Comparison of ENCODE assay signal across 9 mouse cellular contexts in genomic region chr1:168391617-168392499, GRCm38 (mm10). TPM values are rescaled to one million over a fixed set of nuclear protein-coding genes. Genes with fewer than 3 reads are reported as not detected.
DNase-seq lines count a peak whose midpoint lies in the region; ATAC-seq and TF ChIP-seq lines count a peak whose summit lies in the region.
"Had no signal": no experiment of that assay in that cellular context is flagged by ENCODE, and none has a peak within 500 bp of the region (broad histone marks: within the 10 kb centered on the region; RNA-seq: fewer than 3 reads in every experiment).

No protein-coding gene starts in this region.

- no peaks in the 10 kb centered on the region for H3K9me3 ChIP-seq in hindbrain, postnatal 0 days (ENCODE audit: low read length)
- H3K9me3 ChIP-seq in limb, embryonic 14.5 days (ENCODE audit: control insufficient read depth, low read length): no peaks in the 10 kb centered on the region
- H3K9me3 ChIP-seq: liver, embryonic 13.5 days had no signal

- H3K9ac ChIP-seq in hindbrain, postnatal 0 days (replicated peaks; ENCODE audit: low read length): no peak overlapping the region
- H3K9ac ChIP-seq in limb, embryonic 14.5 days (ENCODE audit: low read depth, low read length, severe bottlenecking): no peak overlapping the region
- H3K9ac ChIP-seq: liver, embryonic 13.5 days had no signal

- no peak for ATAC-seq in hindbrain, postnatal 0 days
- peak; percentile 60 for ATAC-seq in limb, embryonic 14.5 days (ENCODE audit: low FRiP score, low read depth)

- 24% methylated on average over 20 of the region's 20 CpGs for WGBS in hindbrain, postnatal 0 days
- 5% methylated on average over 20 of the region's 20 CpGs for WGBS in limb, embryonic 14.5 days

- no peak for TF ChIP-seq POLR2A in limb, embryonic 14.5 days (IDR thresholded peaks at IDR 0.05; ENCODE audit: borderline replicate concordance, extremely low read depth, insufficient read depth, insufficient read length)

- no peak for TF ChIP-seq CTCF in layer of hippocampus, adult 2 months (conservative IDR thresholded peaks at IDR 0.05)
- no peak for TF ChIP-seq CTCF in hindbrain, postnatal 0 days (IDR thresholded peaks at IDR 0.05; ENCODE audit: low read depth)

- no peaks in the 10 kb centered on the region for H3K27me3 ChIP-seq in hindbrain, postnatal 0 days (ENCODE audit: insufficient read depth, low read length)
- no peaks in the 10 kb centered on the region for H3K27me3 ChIP-seq in limb, embryonic 14.5 days (ENCODE audit: control insufficient read depth, insufficient read depth, low read length)
- H3K27me3 ChIP-seq: liver, embryonic 13.5 days had no signal

- H3K4me3 ChIP-seq in layer of hippocampus, adult 2 months: peak overlapping the region; percentile 35
- H3K4me3 ChIP-seq in hindbrain, postnatal 0 days (ENCODE audit: low read length): no peak overlapping the region
- peak overlapping the region; percentile 1; the same call in 1 of the 2 replicates for H3K4me3 ChIP-seq in limb, embryonic 14.5 days (replicated peaks; ENCODE audit: low read length)
- H3K4me3 ChIP-seq: liver, embryonic 13.5 days had no signal

- H3K4me2 ChIP-seq in hindbrain, postnatal 0 days (ENCODE audit: low read depth, low read length): peak overlapping the region; percentile 37
- peak overlapping the region; percentile 32 for H3K4me2 ChIP-seq in limb, embryonic 14.5 days (replicated peaks; ENCODE audit: low read depth, low read length, severe bottlenecking)
- H3K4me2 ChIP-seq: liver, embryonic 13.5 days had no signal

- H3K36me3 ChIP-seq in hindbrain, postnatal 0 days (ENCODE audit: insufficient read depth, low read length): no peaks in the 10 kb centered on the region
- peaks cover 12% of the 10 kb centered on the region for H3K36me3 ChIP-seq in limb, embryonic 14.5 days (ENCODE audit: control insufficient read depth, insufficient read depth, low read length)
- H3K36me3 ChIP-seq: liver, embryonic 13.5 days had no signal

- H3K4me1 ChIP-seq in hindbrain, postnatal 0 days (ENCODE audit: insufficient read depth, low read length): 0 out of 2 replicates have a peak, but pooled peaks cover 3% of the 10 kb centered on the region
- H3K4me1 ChIP-seq in limb, embryonic 14.5 days (ENCODE audit: control insufficient read depth, insufficient read depth, low read length): peaks cover 41% of the 10 kb centered on the region
- H3K4me1 ChIP-seq: liver, embryonic 13.5 days had no signal

- DNase-seq in layer of hippocampus, adult 2 months (ENCODE audit: low spot score in 2 of 2): no peak
- no peak for DNase-seq in layer of hippocampus, adult 18-20 months (ENCODE audit: low spot score in 2 of 2)
- DNase-seq in adrenal gland, postnatal 10 days: peak; percentile 60
- DNase-seq in fibroblast of lung, adult 2 months (ENCODE audit: low read depth): peak; percentile 68
- DNase-seq in hindbrain, postnatal 0 days (ENCODE audit: low spot score): peak; percentile 74
- peak; percentile 92 for DNase-seq in limb, embryonic 14.5 days (ENCODE audit: low spot score)
- peak; percentile 52 for DNase-seq in telencephalon, adult 2 months (ENCODE audit: low read depth, low spot score)
- no peak for DNase-seq in urinary bladder, postnatal 10 days (ENCODE audit: low spot score)
- DNase-seq: liver, embryonic 13.5 days had no signal

- H3K27ac ChIP-seq in layer of hippocampus, adult 2 months: peak overlapping the region; percentile 72
- H3K27ac ChIP-seq in hindbrain, postnatal 0 days: 0 out of 2 replicates have a peak overlapping the region, but pooled peaks have one; percentile 8
- H3K27ac ChIP-seq in limb, embryonic 14.5 days (replicated peaks; ENCODE audit: low read depth, low read length): 0 out of 2 replicates have a peak overlapping the region, but pooled peaks have one; percentile 3
- H3K27ac ChIP-seq: liver, embryonic 13.5 days had no signal

RNA-seq across cellular contexts. Expression of gene Pbx1, which starts 40.2 kb away (rescaled TPM):
- 100 to 1,000 TPM; 120 to 123 TPM for total RNA-seq in layer of hippocampus, adult 2 months (2021)
- 100 to 1,000 TPM; 122 to 127 TPM for total RNA-seq in layer of hippocampus, adult 18-20 months (2021)
- 100 to 1,000 TPM; 117 to 131 TPM for total RNA-seq in adrenal gland, postnatal 10 days (2021)
- total RNA-seq in hindbrain, postnatal 0 days (2014; rRNA removed): 44.4 and 51.6 TPM in 2 replicates
- 33.5 and 37.6 TPM in 2 replicates for polyA plus RNA-seq in hindbrain, postnatal 0 days (2015; fragmentation: Nextera tagmentation; extraction: Ambion mirVana)
- 48.2 and 59.9 TPM in 2 replicates for polyA plus RNA-seq in limb, embryonic 14.5 days (2012; rRNA removed)
- 26.5 and 32.1 TPM in 2 replicates for polyA plus RNA-seq in limb, embryonic 14.5 days (2014; fragmentation: Nextera tagmentation; extraction: Ambion mirVana)

Comparison
In these comparisons a context has a peak if more than half of its experiments do, and no peak if none do; other contexts are left out.
1. DNase-seq: peak in adrenal gland, postnatal 10 days (single experiment), fibroblast of lung, adult 2 months (single experiment), hindbrain, postnatal 0 days (single experiment), limb, embryonic 14.5 days (single experiment) and telencephalon, adult 2 months (single experiment); none in layer of hippocampus, adult 2 months (0 of 2), layer of hippocampus, adult 18-20 months (0 of 2) and urinary bladder, postnatal 10 days (single experiment).
2. H3K27ac ChIP-seq: peak in every context shown above with its lines; median percentile 72 in layer of hippocampus, adult 2 months; 8 in hindbrain, postnatal 0 days; 3 in limb, embryonic 14.5 days.